Mouse (Mus musculus) mesoderm, embryonic 11.5 days (tissue): Measurements from ENCODE around the gene Tjap1.

ENCODE experiments used
- DNase-seq: peaks from one replicate; pipeline ENCODE4 v3.0.0-alpha.2; 2012; ENCODE audit warnings: low read depth, low spot score

Gene Tjap1

DNA sequence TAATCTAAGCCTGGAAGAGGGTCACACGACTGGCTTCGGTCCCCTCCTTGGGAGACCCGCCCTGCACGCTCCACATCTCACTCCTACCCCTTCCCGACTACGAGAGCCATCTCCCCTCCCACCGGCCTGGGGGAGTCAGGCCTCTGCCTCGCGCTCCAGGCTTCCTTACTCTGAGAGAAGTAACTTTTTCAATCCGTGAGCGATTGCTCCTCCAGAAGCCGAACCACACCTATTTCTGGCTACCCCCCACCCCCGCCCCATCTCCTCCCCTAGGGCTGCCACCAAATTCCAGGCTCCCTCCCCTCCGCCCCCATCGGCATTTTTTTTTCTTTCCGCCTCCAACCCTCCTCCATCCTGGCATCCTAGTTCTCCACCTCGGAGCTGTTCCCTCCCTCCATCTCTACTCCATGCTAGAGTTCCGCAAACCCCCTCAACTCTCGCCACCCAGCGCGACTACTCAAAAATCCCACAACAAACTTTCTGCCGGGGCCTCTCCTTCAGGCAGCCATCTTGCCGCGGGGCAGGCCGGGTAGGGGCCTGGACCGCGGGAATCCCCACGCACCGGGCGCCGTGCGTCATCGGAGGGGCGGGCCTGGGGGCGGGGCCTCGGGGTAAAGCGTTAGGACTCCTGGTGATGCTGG, at the start of gene Tjap1:
Tjap1 (minus strand) TSS at position 544 of the 641 bp plus-strand sequence.
- DNase-seq: peak; percentile 88

- no peak for DNase-seq
Observed at GRCm38 (mm10) chr17:46328723-46329122, 45.9 kb upstream of the Tjap1 start.

DNA sequence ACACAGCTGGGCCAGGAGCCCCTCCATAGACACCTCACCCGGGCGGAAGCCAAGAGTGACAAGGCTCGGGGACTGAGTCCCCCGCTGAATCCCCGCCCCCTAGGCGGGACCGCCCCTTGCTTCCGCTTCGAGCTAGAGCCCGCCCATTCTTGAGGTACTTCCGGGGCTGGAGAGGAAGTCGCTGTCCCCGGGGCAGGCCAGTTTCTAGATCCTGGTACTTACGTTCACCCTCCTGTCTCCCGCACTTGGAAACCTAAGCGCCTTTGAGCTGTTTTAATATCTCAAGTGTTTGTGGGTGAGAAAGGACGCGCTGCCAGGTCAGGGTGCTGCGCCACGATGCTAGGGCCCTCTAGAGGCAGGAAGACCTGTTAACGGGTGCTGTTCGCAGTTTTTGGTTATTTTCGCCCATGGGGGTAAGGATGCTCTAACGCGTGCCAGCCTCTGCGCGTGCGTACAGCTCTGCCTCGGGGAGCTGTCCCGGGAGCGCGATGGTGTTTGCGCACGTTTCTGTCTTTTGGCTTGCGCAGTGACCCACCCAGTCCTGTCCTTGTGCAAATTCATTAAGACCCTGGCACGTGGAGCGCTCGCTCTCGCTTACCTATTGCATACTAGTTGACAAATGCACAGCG, 45.2 kb upstream of the Tjap1 start, which contains the start of gene Abcc10:
Abcc10 (minus strand) TSS at position 447 of the 629 bp plus-strand sequence.
- DNase-seq: peak; percentile 96

- DNase-seq: no peak
Observed at GRCm38 (mm10) chr17:46327413-46327905, 44.6 kb upstream of the Tjap1 start.

DNA sequence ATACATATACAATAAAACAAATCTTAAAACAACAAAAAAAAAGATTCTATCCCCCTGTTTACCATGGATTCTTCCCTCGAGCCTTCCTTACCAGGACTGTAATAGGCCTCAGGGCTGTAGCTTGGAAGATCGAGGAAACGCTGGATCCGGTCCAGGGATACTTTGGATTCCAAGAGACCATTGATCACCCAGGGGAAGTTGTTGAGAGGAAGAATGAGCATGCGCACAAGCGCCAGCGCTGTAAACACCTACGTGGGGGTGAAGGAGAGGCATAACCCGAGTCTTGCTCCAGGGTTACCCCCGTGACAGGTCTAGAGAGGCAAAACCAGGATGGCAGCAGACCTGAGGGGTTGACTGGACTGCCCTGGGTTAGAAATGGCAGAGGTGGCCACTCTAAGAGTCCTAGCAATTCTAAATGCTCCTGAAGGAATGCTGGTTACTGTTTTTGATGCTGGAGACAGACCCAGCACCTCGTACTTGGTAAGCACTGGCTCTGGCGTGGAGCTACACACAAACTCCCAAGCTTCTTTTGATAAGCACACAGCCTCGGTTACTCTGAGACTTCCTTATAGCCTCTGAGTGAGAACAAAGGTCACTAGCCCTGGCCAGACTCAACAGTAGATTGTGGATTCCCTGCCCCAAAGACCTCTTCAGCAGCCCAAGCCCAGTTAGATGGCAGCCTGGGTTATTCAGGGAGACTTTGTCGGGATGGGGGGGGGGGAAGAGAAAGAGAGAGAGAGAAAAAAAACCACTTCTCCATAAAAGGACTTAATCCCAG, 39.4 kb upstream of the Tjap1 start:
- DNase-seq: no peak

DNA sequence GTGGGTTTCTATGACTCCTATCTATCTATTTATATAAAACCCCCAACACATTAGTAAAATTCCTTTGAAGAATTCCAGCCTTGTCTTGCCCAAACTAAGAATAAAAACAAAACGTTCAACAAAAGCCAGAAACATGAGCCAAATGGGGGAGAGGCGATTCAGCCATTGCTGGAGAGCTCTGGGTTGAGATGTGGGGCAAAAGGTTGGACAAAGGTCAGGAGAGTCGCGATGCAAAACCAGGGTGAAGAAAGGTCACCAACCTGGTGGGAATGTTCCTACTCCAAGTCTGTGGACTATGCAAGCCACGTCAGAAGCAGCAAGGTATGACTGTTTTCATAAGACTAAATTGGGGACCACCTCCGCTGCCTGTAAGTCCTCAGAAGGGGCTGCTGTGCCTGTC, 37.7 kb upstream of the Tjap1 start:
- DNase-seq: no peak

DNA sequence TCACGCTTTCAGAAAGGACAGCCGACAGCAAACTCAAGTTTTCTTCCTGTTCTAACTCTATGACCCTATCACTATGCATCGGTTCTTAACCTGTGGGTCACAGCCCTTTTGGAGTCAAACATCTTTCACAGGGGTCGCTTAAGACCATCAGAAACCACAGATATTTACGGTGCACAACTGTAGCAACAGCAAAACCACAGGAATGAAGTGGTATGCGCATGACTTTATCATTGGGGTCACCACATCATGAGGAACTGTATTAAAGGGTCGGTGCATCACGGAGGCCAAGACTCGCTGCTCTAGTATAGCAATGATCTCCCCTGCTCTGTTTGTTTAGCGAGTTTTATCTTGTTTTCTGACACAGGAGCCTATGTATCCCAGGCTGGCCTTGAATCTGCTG, 33.0 kb upstream of the Tjap1 start:
- no peak for DNase-seq

- no peak for DNase-seq
Observed at GRCm38 (mm10) chr17:46313135-46313715, 30.4 kb upstream of the Tjap1 start.

DNA sequence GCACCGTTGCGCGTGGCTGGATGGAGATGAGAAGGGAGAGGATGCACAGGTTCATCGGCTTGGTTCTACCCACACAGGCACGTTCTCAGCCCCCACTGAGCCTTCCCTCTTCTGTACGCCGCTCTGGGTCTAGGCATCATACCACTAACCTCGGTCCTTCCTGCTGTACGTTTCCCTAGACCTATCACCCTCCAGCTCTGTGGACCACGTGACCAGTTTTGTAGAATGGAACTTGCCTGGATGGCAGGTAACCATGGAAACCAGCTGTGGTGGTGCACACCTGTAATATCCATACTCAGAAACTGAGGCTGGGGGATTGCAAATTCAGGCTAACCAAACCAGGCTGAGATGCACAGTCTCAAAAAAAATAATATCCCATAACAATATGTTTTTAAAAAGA, 27.7 kb upstream of the Tjap1 start:
- DNase-seq: no peak

DNA sequence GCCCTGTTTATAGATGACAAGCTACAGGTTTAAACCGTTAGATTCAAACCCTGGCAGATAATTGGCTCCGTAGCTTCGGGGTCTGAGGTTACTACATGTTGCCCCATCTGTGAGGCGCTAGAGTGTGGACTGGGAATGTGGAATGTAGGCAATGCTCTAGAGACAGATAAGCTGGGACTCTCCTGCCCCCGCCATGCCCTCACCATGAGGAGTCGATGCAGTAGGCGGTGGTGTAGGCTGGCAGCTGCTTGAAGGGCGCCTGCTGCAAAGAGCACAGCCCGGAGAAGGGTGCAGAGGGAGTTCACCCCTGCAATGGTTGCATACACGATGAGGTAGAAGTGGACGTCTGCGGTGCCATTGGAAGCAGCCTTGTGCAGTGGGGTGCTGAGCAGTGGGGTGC, 27.0 kb upstream of the Tjap1 start:
- DNase-seq: no peak

DNA sequence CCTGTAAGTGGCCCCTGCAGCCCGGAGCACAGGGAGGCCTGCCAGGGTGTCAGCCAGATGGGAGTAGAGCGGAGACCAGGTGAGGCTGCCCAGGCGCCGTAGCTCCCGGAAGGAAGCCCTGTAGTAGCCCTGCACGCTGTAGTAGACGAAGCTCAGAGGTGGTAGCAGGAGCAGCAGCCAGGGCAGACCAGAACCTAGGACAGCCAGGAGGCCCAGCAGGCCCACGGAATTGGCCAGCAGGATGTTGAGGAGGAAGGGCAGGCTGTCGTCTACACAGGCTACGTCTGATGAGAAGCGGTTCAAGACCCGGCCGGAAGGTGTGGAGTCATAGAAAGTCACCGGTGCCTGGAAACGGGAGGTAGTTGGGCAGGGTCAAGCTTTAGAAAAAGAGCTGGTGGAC, 24.1 kb upstream of the Tjap1 start:
- no peak for DNase-seq

- DNase-seq: no peak
Observed at GRCm38 (mm10) chr17:46304184-46304583, 21.4 kb upstream of the Tjap1 start.

- DNase-seq: no peak
Observed at GRCm38 (mm10) chr17:46301892-46302291, 19.1 kb upstream of the Tjap1 start.

- peak; percentile 91 for DNase-seq
Observed at GRCm38 (mm10) chr17:46298220-46298913, 15.5 kb upstream of the Tjap1 start.

DNA sequence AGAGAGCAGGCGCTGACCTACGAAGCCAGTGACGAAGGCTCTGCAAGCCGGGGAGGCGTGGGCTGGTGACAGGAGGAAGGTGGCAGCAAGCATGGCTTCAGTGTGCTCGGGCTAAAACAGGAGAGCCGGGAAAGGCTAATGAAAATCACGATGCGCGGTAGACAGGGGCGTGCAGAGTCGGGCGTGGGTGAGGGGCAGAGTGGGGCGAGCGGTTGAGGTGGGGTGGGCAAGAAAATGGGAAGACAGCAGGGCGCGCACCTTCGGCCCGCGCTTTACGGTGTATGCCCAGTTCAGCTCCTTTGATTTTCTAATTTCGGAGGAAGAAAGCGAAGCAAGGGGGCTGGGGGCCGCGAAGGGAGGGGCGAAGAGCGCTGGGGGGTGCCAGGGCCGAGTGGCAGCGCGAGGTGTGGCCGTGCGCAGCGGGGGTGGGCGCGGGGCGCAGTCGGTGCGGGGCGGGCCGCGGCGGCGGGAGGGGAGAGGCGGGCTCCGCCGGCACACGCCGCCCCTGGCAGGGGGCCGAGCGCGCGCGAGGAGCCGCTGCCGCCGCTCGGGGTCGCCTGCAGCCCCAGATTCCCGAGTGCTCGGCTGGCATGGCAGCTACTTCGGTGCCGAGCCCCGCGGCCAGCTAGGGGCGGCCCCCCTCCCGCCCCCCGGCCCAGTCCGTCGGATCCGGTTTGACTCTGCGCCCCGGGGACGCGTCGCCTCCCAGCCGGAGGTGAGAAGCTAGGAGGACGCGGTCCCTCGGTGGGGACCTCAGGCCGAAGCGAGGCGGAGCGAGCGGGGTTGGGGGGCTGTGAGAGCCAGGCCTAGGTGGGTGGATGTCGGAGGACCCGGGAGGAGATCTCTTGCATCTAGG, 14.8 kb upstream of the Tjap1 start, which contains the start of gene Dlk2:
Dlk2 (plus strand) TSS at position 58 of the 856 bp plus-strand sequence.
- DNase-seq: no peak

DNA sequence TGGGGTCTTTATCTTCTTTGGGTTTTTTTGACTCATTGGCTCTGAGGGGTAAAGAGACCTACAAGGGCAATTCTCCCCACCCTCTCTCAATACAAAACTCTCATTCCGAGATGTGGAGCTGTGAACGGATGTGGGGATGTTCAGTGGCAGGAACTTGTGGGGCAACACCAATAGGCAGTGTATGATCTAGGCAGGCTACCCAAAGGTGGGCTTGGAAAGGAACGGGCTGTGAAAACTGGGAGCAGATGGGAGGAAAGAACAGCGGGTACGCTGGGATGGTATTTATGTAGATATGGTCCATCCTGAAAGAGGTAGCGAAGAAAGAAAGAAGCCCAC, 14.2 kb upstream of the Tjap1 start:
- no peak for DNase-seq

- DNase-seq: no peak
Observed at GRCm38 (mm10) chr17:46296601-46297000, 13.8 kb upstream of the Tjap1 start.

- peak; percentile 41 for DNase-seq
Observed at GRCm38 (mm10) chr17:46287678-46288095, 4.9 kb upstream of the Tjap1 start.

DNA sequence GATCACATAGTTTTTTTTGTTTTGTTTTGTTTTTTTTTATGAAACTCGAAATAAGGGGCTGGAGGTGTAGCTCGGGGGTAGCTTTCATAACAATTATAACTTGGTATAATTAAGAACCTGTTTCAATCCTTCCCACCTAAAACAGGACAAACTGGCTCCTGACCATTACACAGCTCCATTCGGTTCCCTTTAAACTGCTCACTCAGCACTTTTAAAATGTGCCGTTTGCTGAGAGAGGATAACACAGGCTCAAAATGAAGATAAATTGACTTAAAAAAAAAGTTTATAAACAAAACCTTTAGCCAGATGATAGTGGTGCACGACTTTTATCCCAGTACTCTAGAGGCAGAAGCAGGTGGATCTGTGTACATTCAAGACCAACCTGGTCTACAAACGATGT, 2.6 kb upstream of the Tjap1 start:
- DNase-seq: no peak

- DNase-seq: peak; percentile 68
Observed at GRCm38 (mm10) chr17:46284653-46285052, 1.8 kb upstream of the Tjap1 start.

DNA sequence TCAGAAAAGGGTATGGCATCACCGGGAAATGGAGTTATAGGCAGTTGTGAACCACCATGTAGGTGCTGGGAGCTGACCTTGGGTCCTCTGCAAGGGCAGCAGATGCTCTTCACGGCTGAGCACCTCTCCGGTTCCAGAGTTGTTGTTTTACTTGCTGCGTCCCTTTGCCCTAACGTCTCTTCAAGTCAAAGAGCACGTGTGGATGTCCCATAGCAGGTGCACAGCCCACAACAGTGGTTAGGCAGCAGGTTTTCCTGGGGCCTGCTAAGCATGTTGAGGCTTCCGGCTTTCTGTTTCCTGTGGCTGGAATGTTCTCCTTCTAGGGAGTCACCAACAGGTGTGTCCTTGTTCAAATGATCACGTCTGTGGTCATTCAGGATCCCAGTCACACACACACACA, 1.1 kb upstream of the Tjap1 start:
- no peak for DNase-seq
